Mouse (Mus musculus): ENCODE results near the gene Copg1.
"Not testable (repeated sequence)": the region's sequence is repeated elsewhere in the genome, so short reads cannot be mapped to it uniquely, and the experiment has no call there.

Gene Copg1

GRCm38 (mm10) chr6:87875562-87875961 is 12.1 kb upstream of the Copg1 start:
- no peak for DNase-seq (ENCODE audit: low read depth, low spot score)

GRCm38 (mm10) chr6:87876068-87876643 is 11.5 kb upstream of the Copg1 start:
- no peak for DNase-seq (ENCODE audit: low read depth, low spot score)

- peak; percentile 33 for DNase-seq (ENCODE audit: low read depth, low spot score)
Observed at GRCm38 (mm10) chr6:87879010-87879409, 8.6 kb upstream of the Copg1 start.

GRCm38 (mm10) chr6:87879628-87880027 is 8.0 kb upstream of the Copg1 start:
- DNase-seq (ENCODE audit: low read depth, low spot score) = no peak

- DNase-seq (ENCODE audit: low read depth, low spot score) = no peak
Observed at GRCm38 (mm10) chr6:87882221-87882620, 5.4 kb upstream of the Copg1 start.

GRCm38 (mm10) chr6:87882816-87883215 is 4.8 kb upstream of the Copg1 start:
- no peak for DNase-seq (ENCODE audit: low read depth, low spot score)

GRCm38 (mm10) chr6:87886721-87887120 is 893 bp upstream of the Copg1 start:
- DNase-seq (ENCODE audit: low read depth, low spot score) = no peak

- no peak for DNase-seq (ENCODE audit: low read depth, low spot score)
Observed at GRCm38 (mm10) chr6:87893931-87894330, 6.3 kb downstream of the Copg1 start.

- no peak for DNase-seq (ENCODE audit: low read depth, low spot score)
Observed at GRCm38 (mm10) chr6:87898028-87898427, 10.4 kb downstream of the Copg1 start.

GRCm38 (mm10) chr6:87906632-87907031 is 19.0 kb downstream of the Copg1 start:
- peak; percentile 17 for DNase-seq (ENCODE audit: low read depth, low spot score)

GRCm38 (mm10) chr6:87909181-87909580 is 21.6 kb downstream of the Copg1 start:
- DNase-seq (ENCODE audit: low read depth, low spot score) = no peak

GRCm38 (mm10) chr6:87911559-87911958 is 23.9 kb downstream of the Copg1 start:
- no peak for DNase-seq (ENCODE audit: low read depth, low spot score)

GRCm38 (mm10) chr6:87913661-87914325 is 26.2 kb downstream of the Copg1 start, which contains the start of gene Hmces:
TSS of gene Hmces (plus strand) at chr6:87913935.
- DNase-seq (ENCODE audit: low read depth, low spot score) = peak; percentile 93

GRCm38 (mm10) chr6:87914326-87915102 is 26.9 kb downstream of the Copg1 start:
- no peak for DNase-seq (ENCODE audit: low read depth, low spot score)

- peak; percentile 71 for DNase-seq (ENCODE audit: low read depth, low spot score)
Observed at GRCm38 (mm10) chr6:87915939-87916338, 28.3 kb downstream of the Copg1 start.

GRCm38 (mm10) chr6:87921201-87921600 is 33.6 kb downstream of the Copg1 start:
- DNase-seq (ENCODE audit: low read depth, low spot score) = no peak

- no peak for DNase-seq (ENCODE audit: low read depth, low spot score)
Observed at GRCm38 (mm10) chr6:87923624-87924023, 36.0 kb downstream of the Copg1 start.

GRCm38 (mm10) chr6:87935037-87935436 is 47.4 kb downstream of the Copg1 start:
- DNase-seq (ENCODE audit: low read depth, low spot score) = no peak

GRCm38 (mm10) chr6:87937178-87937788 is 49.7 kb downstream of the Copg1 start:
- DNase-seq (ENCODE audit: low read depth, low spot score) = no peak

- no peak for DNase-seq (ENCODE audit: low read depth, low spot score)
Observed at GRCm38 (mm10) chr6:87938941-87939340, 51.3 kb downstream of the Copg1 start.

GRCm38 (mm10) chr6:87942179-87942578 is 54.6 kb downstream of the Copg1 start:
- DNase-seq (ENCODE audit: low read depth, low spot score) = no peak

- DNase-seq (ENCODE audit: low read depth, low spot score) = not testable (repeated sequence)
Observed at GRCm38 (mm10) chr6:87962457-87962856, 74.8 kb downstream of the Copg1 start.

Data from CD4-positive, CD25-positive, alpha-beta regulatory T cell, adult 2 months (primary cell).